Mouse (Mus musculus) hindbrain, embryonic 10.5 days (tissue): ENCODE results near the gene Adamts4. TPM values are rescaled to one million over a fixed set of nuclear protein-coding genes. Genes with fewer than 3 reads are reported as not detected.

Source experiments
- DNase-seq: peaks from one replicate; pipeline ENCODE4 v3.0.0-alpha.2; 2017; ENCODE audit warnings: low spot score
- H3K27ac ChIP-seq: fragments of 300-500 bp; sonication (generic); 2 replicates; pipeline ENCODE4 v1.5.1; 2016; ENCODE audit warnings: mild to moderate bottlenecking, moderate library complexity
- H3K27me3 ChIP-seq: fragments of 300-500 bp; sonication (generic); 2 replicates; pipeline ENCODE4 v1.6.1; 2016; ENCODE audit warnings: mild to moderate bottlenecking; ENCODE audit not compliant: poor library complexity, insufficient read depth, severe bottlenecking
- H3K36me3 ChIP-seq: fragments of 300-500 bp; sonication (generic); 2 replicates; pipeline ENCODE4 v1.6.1; 2016; ENCODE audit warnings: mild to moderate bottlenecking, moderate library complexity
- H3K4me1 ChIP-seq: fragments of 300-500 bp; sonication (generic); replicated peaks from 2 replicates; pipeline ENCODE4 v1.6.1; 2016; ENCODE audit warnings: mild to moderate bottlenecking
- H3K4me3 ChIP-seq: fragments of 300-500 bp; sonication (generic); 2 replicates; pipeline ENCODE4 v1.5.1; 2016; ENCODE audit warnings: mild to moderate bottlenecking, moderate library complexity
- H3K9me3 ChIP-seq: fragments of 300-500 bp; sonication (generic); 2 replicates; pipeline ENCODE4 v1.6.1; 2016; ENCODE audit warnings: mild to moderate bottlenecking, moderate library complexity
- WGBS: fragments of 180-500 bp; shearing (Covaris S2); methylation state at CpG from one replicate; pipeline ENCODE4 v1.1.7; 2016; 5-methylcytosine and 5-hydroxymethylcytosine counted together
- polyA plus RNA-seq: library from polyadenylated mRNA; unstranded; fragments of >200 nt; fragmentation: Nextera tagmentation; extraction: Ambion mirVana; gene quantifications from 2 replicates; pipeline ENCODE4 v1.2.1, GENCODE M21; 2016

The Adamts4 gene
- polyA plus RNA-seq, 1 experiment from 2014 or later, result 10.4 TPM

DNA sequence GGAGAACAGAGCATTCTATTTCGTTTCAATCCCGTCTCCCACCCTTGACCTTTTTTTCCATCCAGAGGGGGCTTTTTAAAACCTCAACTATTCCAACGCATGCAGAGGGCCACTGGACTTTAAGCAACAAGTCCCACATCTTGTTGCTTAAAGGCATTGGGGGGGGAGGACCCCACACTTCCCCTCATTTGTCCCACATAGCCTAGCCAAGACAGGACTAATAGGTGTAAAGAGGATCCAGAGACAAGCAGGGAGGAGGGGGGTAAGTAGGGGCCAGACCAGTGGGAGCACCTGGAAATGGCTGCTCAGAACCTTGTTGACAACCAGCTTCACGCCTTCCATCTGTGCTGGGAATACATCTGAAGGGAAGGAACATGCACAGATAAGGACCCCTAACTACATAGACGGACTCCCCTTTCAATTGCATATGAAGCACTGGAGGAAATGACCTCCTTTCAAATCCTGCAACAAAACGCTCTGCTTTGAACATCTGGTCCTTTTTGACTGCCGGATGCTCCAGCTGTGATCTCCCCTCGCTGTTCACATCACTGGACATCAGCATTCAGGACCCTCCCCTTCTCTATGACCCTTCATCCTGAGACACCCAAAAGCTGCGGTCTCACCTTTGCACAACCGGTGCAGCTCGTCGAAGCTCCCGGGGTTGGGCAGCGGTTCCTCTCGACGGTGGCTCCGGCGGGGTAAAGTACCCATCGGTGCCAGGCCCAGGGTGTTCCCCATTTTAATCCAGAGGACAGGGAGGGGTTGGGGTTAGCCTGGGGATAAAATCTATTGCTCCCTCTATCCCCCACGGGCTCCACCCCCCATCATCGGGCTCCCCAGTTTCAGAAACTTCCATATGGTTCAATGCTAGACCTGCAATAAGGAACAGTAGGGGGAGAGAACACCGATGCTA lies 28.7 kb upstream of the Adamts4 start:
- DNase-seq, result peak; percentile 30

DNA sequence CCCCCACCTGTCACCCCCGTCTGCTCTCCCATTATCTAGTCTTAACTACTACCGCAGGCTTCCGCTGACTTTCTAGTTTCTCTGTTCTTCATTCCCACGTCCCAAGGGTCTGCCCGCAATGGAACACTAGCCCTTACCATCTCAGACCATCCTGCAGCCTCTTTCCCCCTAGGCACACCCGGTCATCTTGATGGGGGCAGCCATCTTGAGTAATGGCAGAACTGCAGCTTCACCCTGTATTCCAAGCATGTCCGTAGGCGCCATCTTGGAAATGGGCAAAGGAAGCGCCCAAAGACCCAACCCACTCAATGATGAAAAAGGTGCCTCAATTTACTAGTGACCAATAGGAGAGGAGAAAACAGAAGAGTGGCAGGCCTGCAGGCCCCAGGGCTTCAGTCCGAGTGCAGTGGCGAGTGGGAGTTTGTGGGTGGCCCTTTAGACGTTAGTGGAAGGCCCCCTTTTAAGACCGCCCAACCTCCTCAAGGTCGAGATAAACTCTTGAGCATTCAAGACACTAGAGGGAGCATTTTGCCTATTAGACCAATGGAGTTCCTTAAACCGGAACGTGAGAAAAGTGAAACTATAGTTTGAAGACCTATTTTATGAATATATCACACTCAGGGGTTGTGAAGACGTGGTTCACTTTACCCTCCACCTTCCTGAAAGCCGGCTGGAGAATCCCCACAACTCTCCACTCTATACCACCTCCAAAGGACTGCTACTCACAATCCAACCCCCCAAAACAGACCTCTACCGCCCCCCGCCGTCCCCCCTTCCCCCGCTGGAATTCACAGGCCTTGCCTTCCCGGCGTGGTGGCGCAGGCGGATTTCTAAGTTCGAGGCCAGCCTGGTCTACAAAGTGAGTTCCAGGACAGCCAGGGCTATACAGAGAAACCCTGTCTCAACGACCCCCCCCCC lies 27.7 kb upstream of the Adamts4 start, which contains the start of gene Tomm40l:
Gene Tomm40l, minus strand, starts transcription at position 277 of the 918 bp plus-strand sequence.
- peaks cover 30% of the 10 kb centered on the region for H3K36me3 ChIP-seq
- H3K4me3 ChIP-seq, result peak within 1 kb of the TSS; percentile 71
- WGBS, result 1% methylated on average over 28 of the region's 28 CpGs

More for the DNA sequence above, 28.7 kb upstream of the Adamts4 start:
- no peaks in the 10 kb centered on the region for H3K9me3 ChIP-seq
- H3K36me3 ChIP-seq, result peaks cover 32% of the 10 kb centered on the region
- peaks cover 22% of the 10 kb centered on the region for H3K4me1 ChIP-seq
- peak overlapping the region; percentile 88 for H3K27ac ChIP-seq
- H3K4me3 ChIP-seq, result peak overlapping the region; percentile 71
- WGBS, result 7% methylated on average over 22 of the region's 22 CpGs
- 0 out of 2 replicates have a peak, but pooled peaks cover 3% of the 10 kb centered on the region for H3K27me3 ChIP-seq

DNA sequence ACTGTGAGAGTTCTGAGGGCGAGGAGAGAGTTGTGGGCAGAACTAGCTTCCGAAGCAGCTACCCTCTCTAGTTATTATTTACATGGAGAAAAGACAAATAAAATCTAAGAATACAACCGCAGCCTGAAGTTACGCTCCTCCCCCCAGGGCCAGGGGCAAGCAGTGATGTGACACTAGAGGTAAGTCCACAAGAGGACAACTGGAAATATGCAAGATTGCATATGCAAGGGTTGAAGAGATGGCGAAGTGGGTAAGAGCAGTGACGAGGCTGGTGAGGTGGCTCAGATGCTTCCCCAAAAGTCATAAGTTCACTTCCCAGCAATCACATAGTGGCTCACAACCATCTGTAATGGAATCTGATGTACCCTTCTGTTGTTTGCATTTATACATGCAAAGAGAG lies 27.1 kb upstream of the Adamts4 start:
- no peak for DNase-seq
- WGBS, result 82% methylated on average over 6 of the region's 6 CpGs
- peaks cover 25% of the 10 kb centered on the region for H3K4me1 ChIP-seq
- peak overlapping the region; percentile 88 for H3K27ac ChIP-seq
- peaks cover 23% of the 10 kb centered on the region for H3K36me3 ChIP-seq
- 0 out of 2 replicates have a peak, but pooled peaks cover 3% of the 10 kb centered on the region for H3K27me3 ChIP-seq
- no peaks in the 10 kb centered on the region for H3K9me3 ChIP-seq
- peak overlapping the region; percentile 71 for H3K4me3 ChIP-seq

More for the DNA sequence above, 27.7 kb upstream of the Adamts4 start, which contains the start of gene Tomm40l:
- DNase-seq, result peak; percentile 93
- Histone ChIP-seq H3K27ac (peak within 1 kb of the TSS; percentile 88), H3K9me3 (no peaks in the 10 kb centered on the region), H3K4me1 (peaks cover 25% of the 10 kb centered on the region), H3K27me3 (0 out of 2 replicates have a peak, but pooled peaks cover 3% of the 10 kb centered on the region)

DNA sequence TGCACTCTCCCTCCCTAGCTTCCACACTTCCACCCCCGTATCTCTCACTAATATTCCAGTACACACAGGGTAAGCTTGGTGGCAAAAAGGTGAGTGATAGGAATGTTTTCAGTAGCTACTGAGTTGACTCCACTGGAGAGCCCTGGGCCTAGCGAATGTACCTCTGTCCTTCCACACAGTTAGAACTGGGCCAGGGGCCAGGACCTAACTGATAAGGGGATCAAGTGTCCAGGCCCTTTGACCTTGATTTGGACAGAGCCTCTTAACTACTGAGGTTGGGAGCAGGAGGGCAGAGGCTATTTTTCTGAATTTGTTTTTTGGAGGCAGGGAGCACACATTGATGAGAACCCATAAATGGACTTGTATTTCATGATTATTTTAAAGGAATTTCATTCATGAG lies 26.4 kb upstream of the Adamts4 start:
- Histone ChIP-seq H3K27me3 (0 out of 2 replicates have a peak, but pooled peaks cover 3% of the 10 kb centered on the region), H3K4me3 (no peak overlapping the region), H3K4me1 (peaks cover 25% of the 10 kb centered on the region), H3K36me3 (peaks cover 17% of the 10 kb centered on the region), H3K9me3 (no peaks in the 10 kb centered on the region), H3K27ac (no peak overlapping the region)
- no peak for DNase-seq
- WGBS, result 88% methylated on average over 2 of the region's 2 CpGs

DNA sequence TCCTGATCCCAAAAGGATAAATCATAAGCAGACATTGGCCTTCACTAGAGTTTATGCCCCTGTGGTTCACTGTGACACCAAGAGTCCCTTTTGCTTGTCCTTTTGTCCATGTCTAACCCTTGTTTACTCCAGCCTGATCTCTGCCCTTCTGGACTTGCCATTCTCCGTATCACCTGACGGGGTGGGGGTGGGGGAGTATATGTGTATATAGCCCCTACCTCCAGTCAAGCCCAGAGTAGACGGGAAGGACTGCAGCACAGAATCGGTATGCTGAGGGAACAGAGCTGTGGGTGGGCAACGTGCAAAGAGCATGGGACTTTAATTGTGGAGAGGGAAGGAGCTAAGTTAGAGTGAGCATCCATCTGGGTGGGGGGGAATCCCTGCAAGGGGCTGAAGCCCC lies 25.4 kb upstream of the Adamts4 start, which contains the start of gene Apoa2:
Gene Apoa2, plus strand, starts transcription at position 198 of the 400 bp plus-strand sequence.
- H3K4me3 ChIP-seq, result no peak within 1 kb of the TSS
- 81% methylated on average over 5 of the region's 5 CpGs for WGBS
- 0 out of 2 replicates have a peak, but pooled peaks cover 3% of the 10 kb centered on the region for H3K27me3 ChIP-seq
- no peak for DNase-seq
- peaks cover 28% of the 10 kb centered on the region for H3K4me1 ChIP-seq
- H3K27ac ChIP-seq, result no peak within 1 kb of the TSS
- peaks cover 6% of the 10 kb centered on the region for H3K36me3 ChIP-seq
- H3K9me3 ChIP-seq, result no peaks in the 10 kb centered on the region

DNA sequence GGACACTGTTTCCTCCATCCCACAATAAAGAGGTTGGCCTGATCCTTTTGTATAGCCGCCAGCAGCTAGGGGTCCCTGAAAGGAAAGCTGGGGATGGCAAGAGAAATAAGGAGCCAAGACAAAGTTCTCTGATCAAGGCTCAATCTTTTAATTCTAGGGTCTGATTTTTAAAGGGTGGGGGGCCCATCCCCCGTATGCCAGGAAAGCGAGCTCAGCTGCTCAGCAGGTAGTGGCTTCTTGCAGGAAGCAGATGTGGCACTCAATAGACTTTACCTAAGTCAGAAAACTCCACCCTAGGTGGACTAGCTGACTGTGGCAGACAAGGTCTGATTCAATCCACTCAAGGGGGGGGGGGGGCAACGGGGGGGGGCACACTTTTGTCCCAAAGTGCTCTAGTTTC lies 23.4 kb upstream of the Adamts4 start:
- Histone ChIP-seq H3K9me3 (no peaks in the 10 kb centered on the region), H3K27ac (no peak overlapping the region), H3K4me1 (peaks cover 28% of the 10 kb centered on the region), H3K27me3 (0 out of 2 replicates have a peak, but pooled peaks cover 3% of the 10 kb centered on the region), H3K4me3 (no peak overlapping the region), H3K36me3 (no peaks in the 10 kb centered on the region)
- WGBS, result 43% methylated on average over 4 of the region's 4 CpGs
- DNase-seq, result no peak

DNA sequence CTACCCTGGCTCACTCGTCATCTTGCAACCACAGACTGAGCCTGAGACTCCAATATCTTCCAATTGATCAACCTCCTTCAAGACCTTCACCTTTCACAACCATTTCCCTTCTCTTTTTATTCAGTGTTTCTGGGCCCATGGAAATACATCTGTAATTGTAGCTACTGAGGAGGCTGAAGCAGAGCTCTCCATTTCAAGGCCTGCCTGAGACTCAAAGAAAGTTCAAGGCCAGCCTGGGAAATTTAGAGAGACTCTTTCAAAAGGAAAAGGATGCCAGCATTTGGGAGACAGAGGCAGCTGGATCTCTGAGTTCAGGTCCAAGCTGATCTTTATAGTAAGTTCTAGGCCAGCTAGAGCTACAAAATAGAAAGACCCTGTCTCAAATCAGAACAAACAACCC lies 22.3 kb upstream of the Adamts4 start:
- Histone ChIP-seq H3K27me3 (0 out of 2 replicates have a peak, but pooled peaks cover 3% of the 10 kb centered on the region), H3K36me3 (0 out of 2 replicates have a peak, but pooled peaks cover 3% of the 10 kb centered on the region), H3K9me3 (no peaks in the 10 kb centered on the region), H3K4me1 (peaks cover 23% of the 10 kb centered on the region), H3K27ac (no peak overlapping the region), H3K4me3 (no peak overlapping the region)
- 96% methylated on average over 1 of the region's 1 CpGs for WGBS
- DNase-seq, result no peak

DNA sequence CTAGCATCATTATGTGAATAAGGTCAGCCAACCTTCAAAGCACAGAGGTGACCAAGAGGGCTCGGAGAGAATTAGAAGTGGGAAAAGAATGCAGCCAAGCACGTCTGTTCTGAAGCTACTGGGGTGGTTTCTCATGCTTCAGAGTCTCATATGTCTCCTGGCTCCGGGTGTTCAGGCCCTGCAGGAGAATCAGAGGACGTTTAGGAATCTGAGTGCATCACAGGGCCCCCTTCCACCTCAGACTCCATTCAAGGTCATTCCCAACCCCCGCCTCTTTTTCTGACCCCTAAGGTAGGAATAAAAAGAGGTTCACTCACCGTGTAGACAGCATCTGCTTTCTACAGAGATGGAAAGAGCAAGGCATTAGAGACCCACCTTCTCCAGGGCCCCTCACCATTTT lies 20.5 kb upstream of the Adamts4 start:
- H3K27me3 ChIP-seq, result 0 out of 2 replicates have a peak, but pooled peaks cover 3% of the 10 kb centered on the region
- 57% methylated on average over 6 of the region's 6 CpGs for WGBS
- no peak for DNase-seq
- H3K9me3 ChIP-seq, result no peaks in the 10 kb centered on the region
- H3K27ac ChIP-seq, result peak overlapping the region; percentile 29; the same call in 1 of the 2 replicates
- peaks cover 19% of the 10 kb centered on the region for H3K4me1 ChIP-seq
- no peak overlapping the region for H3K4me3 ChIP-seq
- H3K36me3 ChIP-seq, result peaks cover 19% of the 10 kb centered on the region

DNA sequence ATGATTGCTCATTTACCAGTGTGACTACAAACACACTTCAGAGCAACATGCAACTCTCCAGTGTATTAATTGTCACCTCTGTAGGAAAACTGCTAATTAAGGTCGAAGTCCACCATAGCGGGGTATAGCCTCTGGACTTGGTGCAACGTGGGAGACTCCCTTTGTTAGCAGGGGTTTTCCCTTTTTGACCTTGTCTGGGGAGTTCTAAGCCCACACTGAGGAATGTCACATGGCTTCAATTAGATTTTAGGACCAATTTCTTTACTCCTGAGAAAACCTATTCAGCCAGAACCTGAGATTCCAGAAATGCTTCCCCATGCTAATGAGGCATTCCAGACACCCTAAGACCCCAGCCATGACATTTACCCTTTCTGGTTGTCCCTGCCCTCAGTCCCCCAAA lies 20.0 kb upstream of the Adamts4 start:
- Histone ChIP-seq H3K27ac (peak overlapping the region; percentile 29; the same call in 1 of the 2 replicates), H3K4me1 (peaks cover 19% of the 10 kb centered on the region), H3K4me3 (no peak overlapping the region), H3K27me3 (0 out of 2 replicates have a peak, but pooled peaks cover under 1% of the 10 kb centered on the region), H3K36me3 (peaks cover 24% of the 10 kb centered on the region), H3K9me3 (no peaks in the 10 kb centered on the region)
- WGBS, result 51% methylated on average over 3 of the region's 3 CpGs
- no peak for DNase-seq

DNA sequence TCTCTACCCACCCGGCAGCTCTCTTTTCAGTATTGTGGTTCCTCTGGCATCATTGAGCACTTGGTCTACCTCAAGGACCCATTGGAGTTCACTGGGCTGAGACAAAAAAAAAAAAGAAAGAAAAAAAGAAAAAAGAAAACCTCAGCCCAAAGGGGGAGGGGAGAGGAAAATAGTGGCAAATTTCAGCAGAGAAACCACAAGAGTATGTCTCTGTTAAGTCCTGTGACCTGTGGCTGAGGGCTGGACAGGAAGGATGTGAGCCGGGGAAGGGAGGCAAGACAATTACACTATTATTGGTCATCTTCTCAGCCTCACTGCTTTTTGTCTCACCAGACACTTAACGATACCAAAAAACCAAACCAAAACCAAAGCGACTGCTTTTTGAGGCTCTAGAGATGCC lies 18.4 kb upstream of the Adamts4 start:
- WGBS, result 75% methylated on average over 4 of the region's 4 CpGs
- Histone ChIP-seq H3K4me3 (no peak overlapping the region), H3K27me3 (no peaks in the 10 kb centered on the region), H3K36me3 (peaks cover 40% of the 10 kb centered on the region), H3K4me1 (peaks cover 15% of the 10 kb centered on the region), H3K27ac (no peak overlapping the region), H3K9me3 (no peaks in the 10 kb centered on the region)
- no peak for DNase-seq

DNA sequence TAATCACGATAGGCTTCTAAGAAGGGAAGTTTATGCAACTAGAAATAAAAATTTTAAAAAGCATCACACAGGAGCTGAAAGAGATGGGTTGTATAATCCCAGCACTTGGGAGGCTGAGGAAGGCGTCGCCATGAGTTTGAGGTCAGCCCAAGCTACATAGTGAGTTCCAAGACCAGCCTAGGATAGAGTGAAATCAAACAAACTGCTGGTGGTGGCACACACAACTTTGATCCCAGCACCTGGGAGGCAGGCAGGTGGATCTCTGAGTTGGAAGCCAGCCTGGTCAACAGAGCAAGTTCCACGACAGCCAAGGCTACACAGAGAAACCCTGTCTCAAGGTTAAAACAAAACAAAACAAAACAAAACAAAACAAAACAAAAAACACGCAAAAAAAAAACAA lies 17.9 kb upstream of the Adamts4 start:
- Histone ChIP-seq H3K27me3 (no peaks in the 10 kb centered on the region), H3K36me3 (peaks cover 45% of the 10 kb centered on the region), H3K4me3 (no peak overlapping the region), H3K27ac (no peak overlapping the region), H3K4me1 (peaks cover 15% of the 10 kb centered on the region), H3K9me3 (no peaks in the 10 kb centered on the region)
- 87% methylated on average over 5 of the region's 5 CpGs for WGBS
- no peak for DNase-seq
